Mouse (Mus musculus) ES-E14 (cell line): ENCODE data around the gene Znrf4. TPM values are rescaled to one million over a fixed set of nuclear protein-coding genes. Genes with fewer than 3 reads are reported as not detected.

Experiments
- DNase-seq: peaks from one replicate; pipeline ENCODE4 v3.0.0-alpha.2; 2013; ENCODE audit warnings: low read depth, low spot score
- H3K27ac ChIP-seq: 2 replicates; pipeline ENCODE4 v1.5.1; 2012; ENCODE audit warnings: low read depth, mild to moderate bottlenecking, low read length, moderate library complexity, mixed read lengths; ENCODE audit not compliant: poor library complexity, insufficient read depth, severe bottlenecking
- H3K36me3 ChIP-seq: 2 replicates; pipeline ENCODE4 v1.6.1; 2012; ENCODE audit warnings: mild to moderate bottlenecking, low read length, moderate library complexity, mixed read lengths; ENCODE audit not compliant: control insufficient read depth, poor library complexity, insufficient read depth, severe bottlenecking
- H3K4me1 ChIP-seq, 2 experiments: fragments of 150-350 bp in 1 of 2; sonication (generic) in 1 of 2; 2 replicates each; pipeline ENCODE4 v1.6.1; 2012; ENCODE audit warnings: low read length in 2 of 2, mild to moderate bottlenecking in 1 of 2, mixed read lengths in 1 of 2; ENCODE audit not compliant: control insufficient read depth in 2 of 2, insufficient read depth in 2 of 2, poor library complexity in 1 of 2
- H3K4me3 ChIP-seq, 2 experiments: fragments of 150-350 bp in 1 of 2; sonication (generic) in 1 of 2; 2 replicates each; pipeline ENCODE4 v1.5.1; 2012; ENCODE audit warnings: low read length in 2 of 2, low read depth in 1 of 2, mild to moderate bottlenecking in 1 of 2, mixed read lengths in 1 of 2; ENCODE audit not compliant: insufficient read depth in 1 of 2, poor library complexity in 1 of 2, severe bottlenecking in 1 of 2
- H3K9ac ChIP-seq: 2 replicates; pipeline ENCODE4 v1.6.1; 2012; ENCODE audit warnings: low read depth, mild to moderate bottlenecking, low read length, mixed read lengths; ENCODE audit not compliant: poor library complexity, insufficient read depth, severe bottlenecking
- H3K9me3 ChIP-seq: fragments of 150-350 bp; sonication (generic); 2 replicates; pipeline ENCODE4 v1.6.1; 2012; ENCODE audit warnings: low read depth, mild to moderate bottlenecking, low read length; ENCODE audit not compliant: control insufficient read depth, insufficient read depth
- CHD2 ChIP-seq: IDR thresholded peaks from 2 replicates; pipeline ENCODE4 v1.6.1; 2014; ENCODE audit warnings: mild to moderate bottlenecking, low read depth, low read length, inconsistent platforms
- HCFC1 ChIP-seq: IDR thresholded peaks from 2 replicates; pipeline ENCODE4 v1.6.1; 2012; ENCODE audit warnings: low read length, inconsistent platforms, borderline replicate concordance; ENCODE audit not compliant: insufficient read depth
- MAFK ChIP-seq: IDR thresholded peaks from 2 replicates; pipeline ENCODE4 v1.6.1; 2014; ENCODE audit warnings: mild to moderate bottlenecking, low read depth, low read length, inconsistent platforms; ENCODE audit not compliant: insufficient read depth
- ZC3H11A ChIP-seq: IDR thresholded peaks from 2 replicates; pipeline ENCODE4 v1.6.1; 2012; ENCODE audit warnings: low read depth, mild to moderate bottlenecking, inconsistent platforms, low read length, borderline replicate concordance
- ZNF384 ChIP-seq: IDR thresholded peaks from 2 replicates; pipeline ENCODE4 v1.6.1; 2012; ENCODE audit warnings: low read depth, low read length, inconsistent platforms
- in situ Hi-C, 2 experiments: fragments of 600-800 bp; cut with MboI; formaldehyde crosslinking; loops; one replicate each; pipeline ENCODE4 v1.15.1; 2025; ENCODE audit warnings: low sequenced_read_pairs in 2 of 2, inconsistent platforms in 1 of 2; ENCODE audit not compliant: unreplicated experiment in 2 of 2
- total RNA-seq: library from RNA; depleted of rRNA; stranded (reverse); fragments of 300-350 nt; gene quantifications from 2 replicates; pipeline ENCODE4 v1.2.3, GENCODE M21; 2012

Znrf4 gene
- total RNA-seq, 1 experiment = not detected

DNA sequence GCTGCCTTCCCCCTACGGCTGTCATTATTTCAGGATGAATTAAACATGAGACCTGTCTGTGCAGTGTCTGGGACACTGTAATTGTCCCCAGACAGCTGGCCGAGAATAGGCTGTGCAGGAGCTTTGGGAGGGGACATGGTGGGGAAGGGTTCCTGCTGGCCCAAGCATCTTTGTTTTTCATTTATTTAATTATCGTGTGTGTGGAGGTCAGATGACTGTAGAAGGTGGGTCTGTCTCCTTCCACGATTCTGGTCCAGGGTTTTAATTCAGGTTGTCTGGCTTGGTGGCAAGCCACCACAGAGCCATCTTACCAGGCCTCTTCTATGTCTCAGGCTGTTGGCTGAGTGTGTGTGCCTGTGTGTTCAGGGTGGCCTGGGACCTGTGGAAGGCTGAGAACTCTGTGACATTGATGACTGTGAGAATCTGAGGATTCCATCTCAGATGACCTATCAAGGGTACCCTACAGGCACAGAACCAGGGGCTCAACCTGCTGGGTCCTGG, 36.4 kb upstream of the Znrf4 start:
- no peak for DNase-seq
- no peak for TF ChIP-seq HCFC1
- TF ChIP-seq CHD2 = no peak
- no peak for TF ChIP-seq MAFK
- TF ChIP-seq ZC3H11A = no peak
- TF ChIP-seq ZNF384 = no peak
- H3K4me3 ChIP-seq = no peak overlapping the region
- H3K27ac ChIP-seq = no peak overlapping the region
- H3K4me1 ChIP-seq = peaks cover 0 to 14% of the 10 kb centered on the region in 2 experiments; a peak in 1 of 4 replicates
- in situ Hi-C loops = no loop called here
- no peaks in the 10 kb centered on the region for H3K36me3 ChIP-seq
- no peak overlapping the region for H3K9ac ChIP-seq
- H3K9me3 ChIP-seq = no peaks in the 10 kb centered on the region

DNA sequence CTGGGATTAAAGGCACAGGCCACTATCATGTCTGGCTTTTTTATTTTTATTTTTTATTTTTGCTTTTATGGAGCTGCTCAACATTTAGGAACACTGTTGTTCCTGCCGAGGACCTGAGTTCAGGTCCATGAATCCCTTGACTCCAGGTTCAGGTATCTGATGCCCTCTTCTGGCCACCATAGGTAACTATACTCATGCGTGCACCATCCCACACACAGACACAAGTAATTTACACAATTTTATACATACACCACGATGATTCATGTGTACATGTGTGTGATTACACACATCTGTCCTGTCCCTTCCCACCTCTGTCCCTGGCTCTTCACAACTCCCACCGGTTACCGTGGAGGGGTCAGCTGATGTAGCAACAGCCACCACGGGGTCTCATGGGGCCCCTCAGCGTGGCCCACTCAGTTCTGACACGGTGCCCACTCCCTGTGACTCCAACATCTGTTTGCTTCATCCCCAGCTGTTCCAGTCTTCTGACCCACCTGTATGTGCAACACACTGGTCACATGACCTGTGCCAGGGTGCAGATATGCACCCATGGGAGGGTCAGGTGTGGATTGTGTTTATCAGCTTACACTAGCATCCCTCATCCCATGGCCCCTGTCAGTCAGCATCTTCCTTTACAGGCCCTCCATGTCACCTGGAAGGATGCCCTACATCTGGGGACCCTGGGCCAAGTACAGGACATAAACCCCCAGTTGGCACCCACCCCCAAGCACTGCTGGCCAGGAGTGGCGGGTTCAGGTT, 35.8 kb upstream of the Znrf4 start:
- Histone ChIP-seq H3K4me1 (peaks cover 0 to 10% of the 10 kb centered on the region in 2 experiments; a peak in 1 of 4 replicates), H3K4me3 (no peak overlapping the region), H3K9me3 (no peaks in the 10 kb centered on the region), H3K36me3 (no peaks in the 10 kb centered on the region), H3K27ac (no peak overlapping the region), H3K9ac (no peak overlapping the region)
- in situ Hi-C loops = no loop called here
- DNase-seq = no peak
- TF ChIP-seq ZC3H11A = 0 out of 2 replicates have a peak, but pooled peaks have one; percentile 55
- no peak for TF ChIP-seq CHD2

DNA sequence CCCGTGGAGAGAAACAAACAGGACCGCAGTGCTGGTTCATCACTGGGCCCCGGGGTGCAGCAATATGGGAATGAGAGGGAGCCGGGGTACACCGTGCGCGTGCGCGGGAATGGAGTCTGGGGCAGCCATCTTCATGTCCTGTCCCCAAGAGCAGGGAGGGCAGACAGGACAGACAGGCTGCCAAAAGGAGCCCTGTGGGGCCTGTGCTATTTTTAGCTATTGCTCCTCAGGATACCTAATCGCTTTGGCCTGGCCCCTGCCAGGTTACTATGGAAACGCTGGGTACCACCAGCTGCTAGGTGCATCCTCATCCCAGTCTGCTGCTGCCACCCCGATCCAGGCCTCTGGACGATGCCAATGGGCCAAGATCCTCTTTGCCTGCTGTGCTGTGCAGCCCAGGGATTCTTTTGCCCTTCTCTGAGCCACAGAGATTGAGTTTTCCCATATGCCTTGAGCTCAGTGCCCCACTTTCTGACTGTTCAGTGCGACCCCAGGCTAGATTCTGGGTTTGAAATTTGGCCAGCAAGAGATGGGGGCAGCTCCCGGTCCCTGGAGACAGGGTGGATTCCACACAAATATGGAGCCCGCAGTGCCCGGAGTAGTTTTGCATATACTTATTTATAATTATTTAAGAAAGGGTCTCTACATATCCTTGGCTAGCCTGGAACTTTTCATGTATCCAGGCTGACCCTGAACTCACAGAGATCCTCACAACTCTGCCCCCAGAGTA, 35.0 kb upstream of the Znrf4 start:
- DNase-seq = no peak

DNA sequence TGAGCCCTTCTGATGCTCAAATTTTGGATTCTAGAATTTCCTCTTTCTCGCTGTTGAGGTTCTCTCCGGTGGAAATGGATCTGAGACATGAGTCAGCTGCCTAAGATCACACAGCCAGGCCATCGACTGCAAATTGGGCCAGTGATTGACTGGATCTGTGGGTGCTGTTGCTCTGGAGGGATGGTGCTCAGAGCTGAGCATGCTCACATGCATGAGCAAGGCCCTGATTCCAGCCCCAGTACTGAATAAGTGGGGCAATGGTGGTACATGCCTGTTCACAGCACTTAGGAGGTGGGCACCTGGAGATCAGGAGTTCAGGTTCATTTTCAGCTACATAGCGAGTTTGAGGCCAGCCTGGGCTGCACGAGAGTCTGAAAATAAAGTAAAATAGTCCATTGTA, 34.3 kb upstream of the Znrf4 start:
- no peak for TF ChIP-seq ZNF384
- TF ChIP-seq HCFC1 = no peak
- no peak for TF ChIP-seq CHD2
- TF ChIP-seq MAFK = no peak
- no peak for TF ChIP-seq ZC3H11A
- Histone ChIP-seq H3K4me1 (peaks cover 0 to 7% of the 10 kb centered on the region in 2 experiments; a peak in 1 of 4 replicates), H3K27ac (no peak overlapping the region), H3K36me3 (no peaks in the 10 kb centered on the region), H3K9me3 (no peaks in the 10 kb centered on the region), H3K9ac (no peak overlapping the region), H3K4me3 (no peak overlapping the region)
- DNase-seq = no peak
- in situ Hi-C loops = no loop called here

More for the DNA sequence above, 35.0 kb upstream of the Znrf4 start:
- Histone ChIP-seq H3K4me1 (peaks cover 0 to 7% of the 10 kb centered on the region in 2 experiments; a peak in 1 of 4 replicates), H3K9ac (no peak overlapping the region), H3K9me3 (no peaks in the 10 kb centered on the region), H3K36me3 (no peaks in the 10 kb centered on the region), H3K27ac (no peak overlapping the region), H3K4me3 (no peak overlapping the region)
- TF ChIP-seq ZC3H11A (no peak), CHD2 (no peak), HCFC1 (no peak), ZNF384 (no peak), MAFK (no peak)
- in situ Hi-C loops = no loop called here
